Mouse (Mus musculus): Measurements from ENCODE around the gene Ntn5. TPM values are rescaled to one million over a fixed set of nuclear protein-coding genes. Genes with fewer than 3 reads are reported as not detected.

The Ntn5 gene
- 2.0 and 3.1 TPM in 2 replicates for polyA plus RNA-seq (2012; rRNA removed)

GRCm38 (mm10) chr7:45683396-45684050 lies at the start of gene Ntn5:
Ntn5 (plus strand) TSS chr7:45684022.

GRCm38 (mm10) chr7:45639561-45640027 lies 44.2 kb upstream of the Ntn5 start, which contains the start of gene Mamstr:
Mamstr (plus strand) TSS chr7:45639977.

GRCm38 (mm10) chr7:45666161-45666560 lies 17.7 kb upstream of the Ntn5 start, which contains the start of gene Fut2:
Fut2 (minus strand) TSS chr7:45666394.

GRCm38 (mm10) chr7:45693921-45694591 lies 10.2 kb downstream of the Ntn5 start, which contains the start of gene Sec1:
Sec1 (minus strand) TSS chr7:45694402.

GRCm38 (mm10) chr7:45699523-45700141 lies 15.8 kb downstream of the Ntn5 start, which contains the start of gene Car11:
Car11 (plus strand) TSS chr7:45699843.

GRCm38 (mm10) chr7:45704730-45705442 lies 21.1 kb downstream of the Ntn5 start, which contains the start of gene Dbp:
Dbp (plus strand) TSS chr7:45705088.

GRCm38 (mm10) chr7:45715090-45715708 lies 31.4 kb downstream of the Ntn5 start, which contains the start of gene Rpl18:
Rpl18 (plus strand) TSS chr7:45715457.

GRCm38 (mm10) chr7:45717918-45718297 lies 34.1 kb downstream of the Ntn5 start, which contains the start of gene Sphk2:
Sphk2 (minus strand) TSS chr7:45718002.

GRCm38 (mm10) chr7:45720413-45721233 lies 36.8 kb downstream of the Ntn5 start, which contains the start of gene Fam83e:
Fam83e (plus strand) TSS chr7:45721212.

GRCm38 (mm10) chr7:45725713-45726112 lies 41.9 kb downstream of the Ntn5 start, which contains the start of gene Spaca4:
Spaca4 (minus strand) TSS chr7:45725813.

Other genes with a start within 250 kb of the Ntn5 start
- gene Gys1, start 249.2 kb upstream of the Ntn5 start, polyA plus RNA-seq (2012; rRNA removed) = 22.6 and 27.0 TPM in 2 replicates
- gene Ruvbl2, start 245.9 kb upstream of the Ntn5 start, polyA plus RNA-seq (2012; rRNA removed) = 139 and 159 TPM in 2 replicates
- 1,642 and 1,691 TPM in 2 replicates for gene Ftl1, start 224.1 kb upstream of the Ntn5 start, polyA plus RNA-seq (2012; rRNA removed)
- 196 and 200 TPM in 2 replicates for gene Bax, start 217.1 kb upstream of the Ntn5 start, polyA plus RNA-seq (2012; rRNA removed)
- gene Tulp2, start 202.1 kb upstream of the Ntn5 start, polyA plus RNA-seq (2012; rRNA removed) = 0.12 and 0.45 TPM in 2 replicates
- 0.16 TPM in 1 of 2 replicates, not detected in the other for gene Gm45808, start 197.2 kb upstream of the Ntn5 start, polyA plus RNA-seq (2012; rRNA removed)
- gene Dhdh, start 195.2 kb upstream of the Ntn5 start, polyA plus RNA-seq (2012; rRNA removed) = 2.2 and 2.7 TPM in 2 replicates
- 104 and 148 TPM in 2 replicates for gene Nucb1, start 173.6 kb upstream of the Ntn5 start, polyA plus RNA-seq (2012; rRNA removed)
- 15.9 and 19.8 TPM in 2 replicates for gene Ppp1r15a, start 157.8 kb upstream of the Ntn5 start, polyA plus RNA-seq (2012; rRNA removed)
- 3.1 and 9.6 TPM in 2 replicates for gene Plekha4, start 157.7 kb upstream of the Ntn5 start, polyA plus RNA-seq (2012; rRNA removed)
- 0.33 and 0.73 TPM in 2 replicates for gene Hsd17b14, start 129.1 kb upstream of the Ntn5 start, polyA plus RNA-seq (2012; rRNA removed)
- gene Bcat2, start 113.9 kb upstream of the Ntn5 start, polyA plus RNA-seq (2012; rRNA removed) = 31.0 and 38.8 TPM in 2 replicates
- 0.23 TPM in 1 of 2 replicates, not detected in the other for gene Fgf21, start 68.5 kb upstream of the Ntn5 start, polyA plus RNA-seq (2012; rRNA removed)
- 0.02 and 0.43 TPM in 2 replicates for gene Fut1, start 66.7 kb upstream of the Ntn5 start, polyA plus RNA-seq (2012; rRNA removed)
- 0.14 and 0.28 TPM in 2 replicates for gene Izumo1, start 62.2 kb upstream of the Ntn5 start, polyA plus RNA-seq (2012; rRNA removed)
- gene Rasip1, start 56.5 kb upstream of the Ntn5 start, polyA plus RNA-seq (2012; rRNA removed) = 12.3 and 14.3 TPM in 2 replicates
- gene Mamstr, start 44.0 kb upstream of the Ntn5 start, polyA plus RNA-seq (2012; rRNA removed) = 3.5 and 7.4 TPM in 2 replicates
- 0.06 and 0.24 TPM in 2 replicates for gene Fut2, start 17.6 kb upstream of the Ntn5 start, polyA plus RNA-seq (2012; rRNA removed)
- gene Sec1, start 10.4 kb downstream of the Ntn5 start, polyA plus RNA-seq (2012; rRNA removed) = 0.95 and 2.1 TPM in 2 replicates
- 92.3 and 104 TPM in 2 replicates for gene Car11, start 15.8 kb downstream of the Ntn5 start, polyA plus RNA-seq (2012; rRNA removed)
- 9.3 and 11.5 TPM in 2 replicates for gene Dbp, start 21.1 kb downstream of the Ntn5 start, polyA plus RNA-seq (2012; rRNA removed)
- 985 and 996 TPM in 2 replicates for gene Rpl18, start 31.4 kb downstream of the Ntn5 start, polyA plus RNA-seq (2012; rRNA removed)
- gene Sphk2, start 34.0 kb downstream of the Ntn5 start, polyA plus RNA-seq (2012; rRNA removed) = 29.4 and 30.0 TPM in 2 replicates
- 0.60 and 0.77 TPM in 2 replicates for gene Fam83e, start 37.2 kb downstream of the Ntn5 start, polyA plus RNA-seq (2012; rRNA removed)
- gene Spaca4, start 41.8 kb downstream of the Ntn5 start, polyA plus RNA-seq (2012; rRNA removed) = not detected in 2 replicates
- 250 and 252 TPM in 2 replicates for gene Lmtk3, start 99.7 kb downstream of the Ntn5 start, polyA plus RNA-seq (2012; rRNA removed)
- 1.2 and 2.1 TPM in 2 replicates for gene Sult2b1, start 100.6 kb downstream of the Ntn5 start, polyA plus RNA-seq (2012; rRNA removed)
- 230 and 274 TPM in 2 replicates for gene Cyth2, start 130.6 kb downstream of the Ntn5 start, polyA plus RNA-seq (2012; rRNA removed)
- 0.96 and 1.5 TPM in 2 replicates for gene Kcnj14, start 140.8 kb downstream of the Ntn5 start, polyA plus RNA-seq (2012; rRNA removed)
- 20.9 and 23.6 TPM in 2 replicates for gene Grwd1, start 146.9 kb downstream of the Ntn5 start, polyA plus RNA-seq (2012; rRNA removed)
- gene Kdelr1, start 188.8 kb downstream of the Ntn5 start, polyA plus RNA-seq (2012; rRNA removed) = 157 and 187 TPM in 2 replicates
- 12.8 and 18.8 TPM in 2 replicates for gene Grin2d, start 194.4 kb downstream of the Ntn5 start, polyA plus RNA-seq (2012; rRNA removed)
- 0.14 and 0.59 TPM in 2 replicates for gene Syngr4, start 212.7 kb downstream of the Ntn5 start, polyA plus RNA-seq (2012; rRNA removed)
- gene Tmem143, start 212.9 kb downstream of the Ntn5 start, polyA plus RNA-seq (2012; rRNA removed) = 16.2 and 16.5 TPM in 2 replicates
- 25.6 and 55.8 TPM in 2 replicates for gene Emp3, start 237.4 kb downstream of the Ntn5 start, polyA plus RNA-seq (2012; rRNA removed)
- gene Ccdc114, start 240.1 kb downstream of the Ntn5 start, polyA plus RNA-seq (2012; rRNA removed) = 6.0 and 7.2 TPM in 2 replicates